Mouse (Mus musculus): ENCODE measurements around the gene Hsd17b14.

Hsd17b14 gene

GRCm38 (mm10) chr7:45609511-45609910 lies 54.8 kb downstream of the Hsd17b14 start:
- no peak for DNase-seq

- no peak for DNase-seq
Observed at GRCm38 (mm10) chr7:45616277-45616676, 61.6 kb downstream of the Hsd17b14 start.

GRCm38 (mm10) chr7:45617042-45617695 lies 62.5 kb downstream of the Hsd17b14 start, which contains the start of gene Fut1:
Gene Fut1, plus strand, starts transcription at chr7:45617289.
- DNase-seq: no peak

All from B cell, adult 2 months (primary cell).